Mouse (Mus musculus): Measurements from ENCODE around the gene Ccdc82. TPM values are rescaled to one million over a fixed set of nuclear protein-coding genes. Genes with fewer than 3 reads are reported as not detected.

The Ccdc82 gene
- polyA plus RNA-seq, 1 experiment from 2014 or later: 7.7 TPM

GRCm38 (mm10) chr9:13309807-13310206 is 63.1 kb downstream of the Ccdc82 start:
- no peak overlapping the region for H3K9ac ChIP-seq (replicated peaks; ENCODE audit: low read length)

DNA sequence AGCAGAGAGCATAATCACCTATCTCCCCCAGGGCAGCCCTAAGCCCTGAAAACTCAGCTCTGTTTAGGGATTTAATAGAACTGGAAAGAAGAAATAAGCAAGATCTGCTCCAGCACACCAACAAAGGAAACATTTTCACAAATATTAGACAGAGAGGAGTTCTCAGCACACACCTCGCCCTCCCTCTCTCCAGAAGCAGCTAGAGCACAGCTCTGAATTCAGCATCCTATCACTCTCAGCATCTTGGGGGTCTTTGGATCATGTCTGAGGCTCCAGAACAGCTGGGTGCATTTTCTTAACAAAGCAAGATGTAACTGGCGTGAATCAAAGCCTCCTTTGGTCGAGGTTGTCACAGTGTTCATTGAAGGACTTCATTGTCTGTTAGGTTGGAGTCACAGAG is 63.5 kb downstream of the Ccdc82 start:
- DNase-seq (ENCODE audit: low spot score) (no peak), ATAC-seq (replicated peaks; ENCODE audit: insufficient number of reproducible peaks, low FRiP score, low TSS enrichment, low read depth) (no peak)
- Histone ChIP-seq H3K9ac (replicated peaks; ENCODE audit: low read length) (no peak overlapping the region), H3K36me3 (replicated peaks; ENCODE audit: control insufficient read depth, insufficient read depth, low read depth, low read length) (no peaks in the 10 kb centered on the region), H3K9me3 (replicated peaks; ENCODE audit: control insufficient read depth, low read length) (no peaks in the 10 kb centered on the region), H3K4me3 (ENCODE audit: low read depth, low read length) (no peak overlapping the region), H3K4me1 (ENCODE audit: control insufficient read depth, insufficient read depth, low read length) (peaks cover 2% of the 10 kb centered on the region; the same call in 1 of the 2 replicates), H3K27me3 (ENCODE audit: control insufficient read depth, insufficient read depth, low read length) (no peaks in the 10 kb centered on the region), H3K27ac (replicated peaks; ENCODE audit: low read depth, low read length) (no peak overlapping the region), H3K4me2 (ENCODE audit: low read depth, low read length) (no peak overlapping the region)
- 46% methylated on average over 3 of the region's 3 CpGs for WGBS

More at GRCm38 (mm10) chr9:13309807-13310206, 63.1 kb downstream of the Ccdc82 start:
- H3K4me2 ChIP-seq (ENCODE audit: low read depth, low read length): no peak overlapping the region
- ATAC-seq (replicated peaks; ENCODE audit: insufficient number of reproducible peaks, low FRiP score, low TSS enrichment, low read depth): no peak
- H3K9me3 ChIP-seq (replicated peaks; ENCODE audit: control insufficient read depth, low read length): no peaks in the 10 kb centered on the region
- peaks cover 2% of the 10 kb centered on the region; the same call in 1 of the 2 replicates for H3K4me1 ChIP-seq (ENCODE audit: control insufficient read depth, insufficient read depth, low read length)
- WGBS: 72% methylated on average over 7 of the region's 7 CpGs
- no peak overlapping the region for H3K27ac ChIP-seq (replicated peaks; ENCODE audit: low read depth, low read length)
- DNase-seq (ENCODE audit: low spot score): no peak
- no peaks in the 10 kb centered on the region for H3K36me3 ChIP-seq (replicated peaks; ENCODE audit: control insufficient read depth, insufficient read depth, low read depth, low read length)
- H3K27me3 ChIP-seq (ENCODE audit: control insufficient read depth, insufficient read depth, low read length): no peaks in the 10 kb centered on the region
- H3K4me3 ChIP-seq (ENCODE audit: low read depth, low read length): no peak overlapping the region

GRCm38 (mm10) chr9:13311094-13311493 is 64.3 kb downstream of the Ccdc82 start:
- H3K27ac ChIP-seq (replicated peaks; ENCODE audit: low read depth, low read length): no peak overlapping the region
- H3K4me3 ChIP-seq (ENCODE audit: low read depth, low read length): no peak overlapping the region
- H3K27me3 ChIP-seq (ENCODE audit: control insufficient read depth, insufficient read depth, low read length): no peaks in the 10 kb centered on the region
- DNase-seq (ENCODE audit: low spot score) (no peak), ATAC-seq (replicated peaks; ENCODE audit: insufficient number of reproducible peaks, low FRiP score, low TSS enrichment, low read depth) (no peak)
- 55% methylated on average over 2 of the region's 2 CpGs for WGBS
- no peak overlapping the region for H3K4me2 ChIP-seq (ENCODE audit: low read depth, low read length)
- H3K36me3 ChIP-seq (replicated peaks; ENCODE audit: control insufficient read depth, insufficient read depth, low read depth, low read length): no peaks in the 10 kb centered on the region
- H3K9me3 ChIP-seq (replicated peaks; ENCODE audit: control insufficient read depth, low read length): no peaks in the 10 kb centered on the region
- H3K4me1 ChIP-seq (ENCODE audit: control insufficient read depth, insufficient read depth, low read length): peaks cover 2% of the 10 kb centered on the region; the same call in 1 of the 2 replicates
- no peak overlapping the region for H3K9ac ChIP-seq (replicated peaks; ENCODE audit: low read length)

DNA sequence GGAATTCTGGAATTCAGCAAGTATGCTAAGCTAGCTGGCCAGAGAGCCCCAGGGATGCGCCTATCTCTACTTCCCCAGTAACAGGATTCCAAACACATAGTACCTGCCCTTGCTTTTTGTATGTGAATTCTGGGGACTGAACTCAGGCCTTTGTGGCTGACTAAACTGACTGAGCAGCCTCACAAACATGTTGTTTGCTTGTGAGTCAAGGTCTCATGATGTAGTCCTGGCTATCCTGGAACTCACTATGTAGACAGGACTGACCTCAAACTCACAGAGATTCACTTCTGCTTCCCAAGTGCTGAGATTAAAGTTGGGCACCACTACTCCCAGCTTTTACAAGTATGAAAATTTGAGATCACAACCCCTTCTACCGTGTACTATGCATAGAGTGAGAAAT is 67.2 kb downstream of the Ccdc82 start:
- Histone ChIP-seq H3K4me1 (ENCODE audit: control insufficient read depth, insufficient read depth, low read length) (no peaks in the 10 kb centered on the region), H3K9me3 (replicated peaks; ENCODE audit: control insufficient read depth, low read length) (no peaks in the 10 kb centered on the region), H3K4me2 (ENCODE audit: low read depth, low read length) (no peak overlapping the region), H3K9ac (replicated peaks; ENCODE audit: low read length) (no peak overlapping the region), H3K27ac (replicated peaks; ENCODE audit: low read depth, low read length) (no peak overlapping the region), H3K36me3 (replicated peaks; ENCODE audit: control insufficient read depth, insufficient read depth, low read depth, low read length) (no peaks in the 10 kb centered on the region), H3K4me3 (ENCODE audit: low read depth, low read length) (no peak overlapping the region), H3K27me3 (ENCODE audit: control insufficient read depth, insufficient read depth, low read length) (no peaks in the 10 kb centered on the region)
- no peak for ATAC-seq (replicated peaks; ENCODE audit: insufficient number of reproducible peaks, low FRiP score, low TSS enrichment, low read depth)
- no peak for DNase-seq (ENCODE audit: low spot score)
- 92% methylated on average over 2 of the region's 2 CpGs for WGBS

GRCm38 (mm10) chr9:13314577-13315004 is 67.8 kb downstream of the Ccdc82 start:
- DNase-seq (ENCODE audit: low spot score) (no peak), ATAC-seq (replicated peaks; ENCODE audit: insufficient number of reproducible peaks, low FRiP score, low TSS enrichment, low read depth) (no peak)
- no peak overlapping the region for H3K4me3 ChIP-seq (ENCODE audit: low read depth, low read length)

GRCm38 (mm10) chr9:13315393-13315792 is 68.6 kb downstream of the Ccdc82 start:
- H3K27ac ChIP-seq (replicated peaks; ENCODE audit: low read depth, low read length): no peak overlapping the region
- no peak for ATAC-seq (replicated peaks; ENCODE audit: insufficient number of reproducible peaks, low FRiP score, low TSS enrichment, low read depth)

More at GRCm38 (mm10) chr9:13314577-13315004, 67.8 kb downstream of the Ccdc82 start:
- H3K9me3 ChIP-seq (replicated peaks; ENCODE audit: control insufficient read depth, low read length): no peaks in the 10 kb centered on the region
- H3K4me1 ChIP-seq (ENCODE audit: control insufficient read depth, insufficient read depth, low read length): no peaks in the 10 kb centered on the region
- H3K9ac ChIP-seq (replicated peaks; ENCODE audit: low read length): no peak overlapping the region
- no peak overlapping the region for H3K4me2 ChIP-seq (ENCODE audit: low read depth, low read length)
- WGBS: 67% methylated on average over 5 of the region's 5 CpGs
- H3K36me3 ChIP-seq (replicated peaks; ENCODE audit: control insufficient read depth, insufficient read depth, low read depth, low read length): no peaks in the 10 kb centered on the region
- H3K27ac ChIP-seq (replicated peaks; ENCODE audit: low read depth, low read length): no peak overlapping the region
- H3K27me3 ChIP-seq (ENCODE audit: control insufficient read depth, insufficient read depth, low read length): no peaks in the 10 kb centered on the region

GRCm38 (mm10) chr9:13319566-13319965 is 72.8 kb downstream of the Ccdc82 start:
- H3K9me3 ChIP-seq (replicated peaks; ENCODE audit: control insufficient read depth, low read length): no peaks in the 10 kb centered on the region
- H3K4me3 ChIP-seq (ENCODE audit: low read depth, low read length): no peak overlapping the region
- no peaks in the 10 kb centered on the region for H3K27me3 ChIP-seq (ENCODE audit: control insufficient read depth, insufficient read depth, low read length)
- H3K27ac ChIP-seq (replicated peaks; ENCODE audit: low read depth, low read length): no peak overlapping the region
- WGBS: 83% methylated on average over 2 of the region's 2 CpGs
- ATAC-seq (replicated peaks; ENCODE audit: insufficient number of reproducible peaks, low FRiP score, low TSS enrichment, low read depth) (no peak), DNase-seq (ENCODE audit: low spot score) (no peak)
- no peaks in the 10 kb centered on the region for H3K4me1 ChIP-seq (ENCODE audit: control insufficient read depth, insufficient read depth, low read length)
- no peak overlapping the region for H3K9ac ChIP-seq (replicated peaks; ENCODE audit: low read length)
- H3K36me3 ChIP-seq (replicated peaks; ENCODE audit: control insufficient read depth, insufficient read depth, low read depth, low read length): no peaks in the 10 kb centered on the region
- H3K4me2 ChIP-seq (ENCODE audit: low read depth, low read length): no peak overlapping the region

More at GRCm38 (mm10) chr9:13315393-13315792, 68.6 kb downstream of the Ccdc82 start:
- H3K9me3 ChIP-seq (replicated peaks; ENCODE audit: control insufficient read depth, low read length): no peaks in the 10 kb centered on the region
- no peak for DNase-seq (ENCODE audit: low spot score)
- no peak overlapping the region for H3K9ac ChIP-seq (replicated peaks; ENCODE audit: low read length)
- H3K27me3 ChIP-seq (ENCODE audit: control insufficient read depth, insufficient read depth, low read length): no peaks in the 10 kb centered on the region
- H3K4me3 ChIP-seq (ENCODE audit: low read depth, low read length): no peak overlapping the region
- H3K4me1 ChIP-seq (ENCODE audit: control insufficient read depth, insufficient read depth, low read length): no peaks in the 10 kb centered on the region
- H3K36me3 ChIP-seq (replicated peaks; ENCODE audit: control insufficient read depth, insufficient read depth, low read depth, low read length): no peaks in the 10 kb centered on the region
- WGBS: 77% methylated on average over 5 of the region's 5 CpGs
- H3K4me2 ChIP-seq (ENCODE audit: low read depth, low read length): no peak overlapping the region

- H3K4me3 ChIP-seq (ENCODE audit: low read depth, low read length): no peak overlapping the region
- DNase-seq (ENCODE audit: low spot score) (no peak), ATAC-seq (replicated peaks; ENCODE audit: insufficient number of reproducible peaks, low FRiP score, low TSS enrichment, low read depth) (no peak)
- WGBS: 82% methylated on average over 5 of the region's 5 CpGs
- no peak overlapping the region for H3K9ac ChIP-seq (replicated peaks; ENCODE audit: low read length)
- H3K27ac ChIP-seq (replicated peaks; ENCODE audit: low read depth, low read length): no peak overlapping the region
- no peak overlapping the region for H3K4me2 ChIP-seq (ENCODE audit: low read depth, low read length)
- H3K36me3 ChIP-seq (replicated peaks; ENCODE audit: control insufficient read depth, insufficient read depth, low read depth, low read length): no peaks in the 10 kb centered on the region
- H3K27me3 ChIP-seq (ENCODE audit: control insufficient read depth, insufficient read depth, low read length): no peaks in the 10 kb centered on the region
- H3K4me1 ChIP-seq (ENCODE audit: control insufficient read depth, insufficient read depth, low read length): no peaks in the 10 kb centered on the region
- no peaks in the 10 kb centered on the region for H3K9me3 ChIP-seq (replicated peaks; ENCODE audit: control insufficient read depth, low read length)
Observed at GRCm38 (mm10) chr9:13320800-13321364, 74.1 kb downstream of the Ccdc82 start.

Data from embryonic facial prominence, embryonic 11.5 days (tissue).